Mouse (Mus musculus): Measurements from ENCODE around the gene Exosc9. TPM values are rescaled to one million over a fixed set of nuclear protein-coding genes. Genes with fewer than 3 reads are reported as not detected.
A peak's percentile ranks its signal among the peaks of the same experiment; 100 is the strongest.

Gene Exosc9
- polyA plus RNA-seq (2015; fragmentation: Nextera tagmentation; extraction: Ambion mirVana), result 86.9 and 95.8 TPM in 2 replicates

DNA sequence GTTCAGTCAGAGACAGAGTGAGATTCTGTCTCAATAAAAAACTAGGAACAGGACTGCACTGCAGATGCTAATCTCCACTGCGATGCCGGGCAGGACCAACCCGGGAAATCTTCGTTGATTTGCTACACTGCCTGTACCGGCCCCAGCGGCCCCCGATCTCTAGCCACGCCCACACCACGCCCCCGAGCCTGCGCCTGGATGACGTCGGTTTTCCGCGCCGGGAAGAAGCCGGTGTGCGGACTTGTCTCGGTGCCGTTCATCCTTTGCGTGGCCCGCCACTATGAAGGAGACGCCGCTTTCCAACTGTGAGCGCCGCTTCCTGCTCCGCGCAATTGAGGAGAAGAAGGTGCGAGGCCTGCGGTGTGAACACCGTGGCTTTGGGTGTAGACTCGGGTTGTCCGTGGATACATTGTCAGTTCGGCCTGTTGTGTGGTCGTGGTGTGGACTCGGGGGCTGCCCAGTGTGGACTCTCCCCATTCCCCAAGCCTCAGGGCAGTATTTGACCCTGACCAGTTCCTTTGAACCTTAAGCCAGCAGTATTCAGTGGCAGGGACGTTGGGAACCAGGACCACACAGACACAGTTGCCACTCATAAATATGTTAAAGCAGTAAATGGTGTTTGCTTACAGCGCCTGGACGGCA is at the start of gene Exosc9:
Gene Exosc9, plus strand, starts transcription at position 201 of the 642 bp plus-strand sequence.
- H3K9ac ChIP-seq, result peak within 1 kb of the TSS; percentile 84
- no peaks in the 10 kb centered on the region for H3K27me3 ChIP-seq
- H3K27ac ChIP-seq, result peak within 1 kb of the TSS; percentile 75
- peak within 1 kb of the TSS; percentile 85 for H3K4me2 ChIP-seq
- under 1% methylated on average over 39 of the region's 39 CpGs for WGBS
- peak within 1 kb of the TSS; percentile 87 for H3K4me3 ChIP-seq
- peaks cover 36% of the 10 kb centered on the region for H3K36me3 ChIP-seq (ENCODE audit: poor library complexity, severe bottlenecking)
- peaks cover 20% of the 10 kb centered on the region for H3K4me1 ChIP-seq
- no peaks in the 10 kb centered on the region for H3K9me3 ChIP-seq (replicated peaks)
- peak; percentile 98 for ATAC-seq

DNA sequence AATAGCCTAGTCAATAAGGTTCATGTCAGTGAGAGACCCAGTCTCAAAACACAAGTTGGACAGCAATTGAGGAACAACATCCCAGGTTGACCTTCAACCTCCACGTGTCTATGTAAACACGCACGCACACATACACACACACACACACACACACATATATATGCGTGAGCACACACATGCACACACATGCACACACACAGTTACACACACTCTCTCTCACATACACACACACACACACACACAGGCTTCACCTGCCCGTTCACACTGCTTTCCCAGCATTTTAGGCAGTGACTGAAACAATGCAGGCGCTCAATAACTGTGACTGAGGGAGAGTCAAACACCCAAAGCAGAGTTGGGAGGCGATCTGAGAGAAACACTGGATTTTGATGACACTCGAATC is 47.1 kb upstream of the Exosc9 start:
- Histone ChIP-seq H3K4me2 (no peak overlapping the region), H3K9me3 (replicated peaks) (no peaks in the 10 kb centered on the region), H3K27ac (no peak overlapping the region), H3K4me3 (no peak overlapping the region), H3K4me1 (peaks cover 10% of the 10 kb centered on the region), H3K9ac (no peak overlapping the region), H3K36me3 (ENCODE audit: poor library complexity, severe bottlenecking) (no peaks in the 10 kb centered on the region), H3K27me3 (no peaks in the 10 kb centered on the region)
- WGBS, result 76% methylated on average over 8 of the region's 8 CpGs
- ATAC-seq, result no peak

DNA sequence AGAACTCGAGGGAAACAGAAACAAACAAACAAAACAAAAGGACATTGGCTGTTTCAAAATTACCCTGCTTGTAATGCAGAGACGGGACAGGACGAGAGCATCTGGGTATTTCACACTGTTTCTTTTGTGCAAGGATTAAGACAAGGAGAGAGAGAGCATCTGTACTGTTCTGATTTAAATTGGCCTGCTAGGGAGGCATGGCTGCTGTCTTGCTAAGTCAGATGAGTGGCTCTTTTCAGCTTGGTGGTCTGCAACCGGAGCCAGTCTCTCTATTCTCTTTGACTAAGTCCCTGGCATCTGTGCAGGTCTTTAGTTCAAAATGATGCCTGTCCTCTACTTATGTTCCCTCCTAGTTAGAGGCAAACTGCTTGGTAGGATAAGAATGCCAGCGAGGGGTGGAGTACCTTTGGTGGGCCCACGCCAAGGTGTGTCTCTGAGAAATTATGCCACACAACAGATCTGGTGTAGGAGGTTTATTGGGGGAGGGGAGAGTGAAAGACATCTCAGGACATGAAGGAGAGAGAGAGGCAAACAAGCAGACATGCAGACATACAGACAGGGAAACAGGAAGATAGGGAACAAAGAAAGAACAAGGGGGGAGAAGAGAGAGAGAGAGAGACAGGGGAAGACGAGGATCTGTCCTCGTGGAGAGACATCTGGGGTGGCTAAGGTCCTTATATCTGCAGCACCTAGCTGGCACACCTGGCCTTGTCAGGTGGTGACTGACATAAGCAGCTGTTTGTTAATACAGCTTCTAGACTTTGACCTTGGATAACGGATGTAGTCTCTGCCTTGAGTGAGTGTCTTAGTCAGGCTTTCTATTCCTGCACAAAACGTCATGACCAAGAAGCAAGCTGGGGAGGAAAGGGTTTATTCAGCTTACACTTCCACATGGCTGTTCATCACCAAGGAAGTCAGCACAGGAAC is 46.3 kb upstream of the Exosc9 start:
- no peaks in the 10 kb centered on the region for H3K9me3 ChIP-seq (replicated peaks)
- H3K4me1 ChIP-seq, result peaks cover 10% of the 10 kb centered on the region
- no peaks in the 10 kb centered on the region for H3K36me3 ChIP-seq (ENCODE audit: poor library complexity, severe bottlenecking)
- H3K9ac ChIP-seq, result no peak overlapping the region
- no peak overlapping the region for H3K27ac ChIP-seq
- no peak overlapping the region for H3K4me3 ChIP-seq
- H3K27me3 ChIP-seq, result no peaks in the 10 kb centered on the region
- no peak overlapping the region for H3K4me2 ChIP-seq
- 45% methylated on average over 10 of the region's 10 CpGs for WGBS
- ATAC-seq, result peak; percentile 68; the same call in 1 of the 2 replicates

DNA sequence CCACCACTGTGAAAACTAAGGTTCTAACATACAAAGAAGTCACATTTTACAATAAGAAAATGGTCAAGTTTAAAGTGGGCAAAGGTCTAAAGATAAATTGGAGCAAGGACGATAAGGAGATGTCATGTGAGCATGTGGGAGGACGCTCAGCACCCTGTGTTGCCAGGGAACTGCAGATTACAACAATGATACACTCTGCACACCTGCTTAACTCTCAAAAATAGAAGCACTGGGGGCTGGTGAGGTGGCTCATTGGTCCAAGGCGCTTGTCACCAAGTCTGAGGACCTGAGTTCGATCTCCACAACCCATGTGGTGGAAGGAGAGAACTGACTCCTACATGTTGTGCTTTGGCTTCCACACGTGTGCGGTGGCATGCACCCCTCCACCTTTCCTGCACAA is 40.9 kb upstream of the Exosc9 start:
- WGBS, result 85% methylated on average over 6 of the region's 6 CpGs
- H3K9ac ChIP-seq, result no peak overlapping the region
- no peaks in the 10 kb centered on the region for H3K36me3 ChIP-seq (ENCODE audit: poor library complexity, severe bottlenecking)
- no peak overlapping the region for H3K4me3 ChIP-seq
- ATAC-seq, result no peak
- no peak overlapping the region for H3K27ac ChIP-seq
- no peak overlapping the region for H3K4me2 ChIP-seq
- no peaks in the 10 kb centered on the region for H3K27me3 ChIP-seq
- no peaks in the 10 kb centered on the region for H3K4me1 ChIP-seq
- H3K9me3 ChIP-seq (replicated peaks), result no peaks in the 10 kb centered on the region

DNA sequence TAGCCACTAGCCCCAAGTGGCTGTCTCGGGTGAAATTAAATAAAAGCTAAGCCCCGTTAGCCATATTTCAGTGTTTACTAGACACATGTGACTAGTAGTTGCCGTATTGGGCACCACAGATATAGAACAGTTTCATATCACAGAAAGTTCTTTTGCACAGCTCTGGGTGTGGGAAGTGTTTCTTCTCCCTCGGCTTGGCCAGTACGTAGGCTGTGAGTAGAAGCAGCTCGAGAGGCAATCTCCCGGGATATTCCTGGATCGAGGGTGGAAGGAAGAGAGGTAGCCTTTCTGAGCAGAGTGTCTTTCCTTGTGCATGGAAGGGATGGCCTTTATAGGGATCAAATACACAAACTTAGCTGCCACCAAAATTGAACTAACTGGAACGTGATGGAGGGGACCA is 36.2 kb upstream of the Exosc9 start:
- WGBS, result 88% methylated on average over 9 of the region's 9 CpGs
- Histone ChIP-seq H3K4me3 (no peak overlapping the region), H3K4me1 (peaks cover 4% of the 10 kb centered on the region), H3K36me3 (ENCODE audit: poor library complexity, severe bottlenecking) (no peaks in the 10 kb centered on the region), H3K27me3 (peaks cover 13% of the 10 kb centered on the region), H3K27ac (no peak overlapping the region), H3K9me3 (replicated peaks) (no peaks in the 10 kb centered on the region), H3K4me2 (no peak overlapping the region), H3K9ac (no peak overlapping the region)
- no peak for ATAC-seq

DNA sequence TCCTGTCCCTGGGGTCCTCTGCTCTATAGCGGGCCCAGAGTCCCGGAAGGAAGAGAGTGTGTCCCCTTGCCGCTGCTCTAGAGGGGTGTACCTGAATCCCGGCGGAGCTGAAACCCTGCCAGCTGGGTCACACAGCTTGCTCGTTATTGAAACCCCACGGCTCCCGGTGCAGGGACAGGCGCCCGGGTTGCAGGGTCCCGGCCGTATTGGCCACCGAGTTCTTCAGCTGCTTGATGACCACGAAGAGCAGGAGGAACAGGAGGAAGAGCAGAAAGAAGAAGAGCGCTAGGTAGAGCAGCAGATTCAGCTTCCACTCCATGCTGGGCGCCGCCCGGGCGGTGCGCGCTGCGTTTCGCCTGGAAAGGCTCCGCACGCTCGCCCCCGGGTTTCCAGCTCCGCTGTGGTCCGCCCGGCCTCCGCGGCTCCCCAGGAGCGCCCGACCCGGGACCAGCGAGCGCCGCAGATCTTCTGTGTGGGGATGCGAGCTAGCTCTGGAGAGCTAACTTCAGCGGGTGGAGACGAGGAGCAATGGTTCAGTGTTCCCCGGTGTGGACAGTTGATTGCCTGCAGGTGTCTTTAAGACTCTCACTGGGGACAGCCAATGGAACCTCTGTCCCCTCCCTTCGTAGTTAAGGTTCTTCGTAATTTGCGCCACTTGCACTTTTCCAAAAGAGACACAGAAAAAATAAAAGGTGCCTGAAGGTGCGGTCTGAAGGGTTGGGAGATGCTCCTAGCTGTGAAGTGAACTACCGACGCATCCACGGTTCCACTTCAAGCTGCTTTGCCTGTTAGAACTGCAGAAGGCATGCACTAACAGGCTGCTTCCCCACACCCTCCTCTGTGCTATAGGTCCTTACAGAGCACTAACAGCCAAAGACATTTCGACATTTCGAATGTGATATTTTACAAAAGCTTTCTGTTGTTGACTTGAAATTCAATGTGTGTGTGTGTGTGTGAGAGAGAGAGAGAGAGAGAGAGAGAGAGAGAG is 31.0 kb upstream of the Exosc9 start, which contains the start of gene Gm11549:
Gene Gm11549, minus strand, starts transcription at position 741 of the 988 bp plus-strand sequence.
- H3K4me2 ChIP-seq, result peak within 1 kb of the TSS; percentile 96
- peak within 1 kb of the TSS; percentile 56 for H3K4me3 ChIP-seq
- H3K4me1 ChIP-seq, result peaks cover 14% of the 10 kb centered on the region
- H3K9me3 ChIP-seq (replicated peaks), result no peaks in the 10 kb centered on the region
- peak within 1 kb of the TSS; percentile 70 for H3K9ac ChIP-seq
- peak; percentile 67 for ATAC-seq
- WGBS, result under 1% methylated on average over 51 of the region's 51 CpGs
- H3K27me3 ChIP-seq, result peaks cover 31% of the 10 kb centered on the region
- H3K36me3 ChIP-seq (ENCODE audit: poor library complexity, severe bottlenecking), result no peaks in the 10 kb centered on the region
- H3K27ac ChIP-seq, result no peak within 1 kb of the TSS

DNA sequence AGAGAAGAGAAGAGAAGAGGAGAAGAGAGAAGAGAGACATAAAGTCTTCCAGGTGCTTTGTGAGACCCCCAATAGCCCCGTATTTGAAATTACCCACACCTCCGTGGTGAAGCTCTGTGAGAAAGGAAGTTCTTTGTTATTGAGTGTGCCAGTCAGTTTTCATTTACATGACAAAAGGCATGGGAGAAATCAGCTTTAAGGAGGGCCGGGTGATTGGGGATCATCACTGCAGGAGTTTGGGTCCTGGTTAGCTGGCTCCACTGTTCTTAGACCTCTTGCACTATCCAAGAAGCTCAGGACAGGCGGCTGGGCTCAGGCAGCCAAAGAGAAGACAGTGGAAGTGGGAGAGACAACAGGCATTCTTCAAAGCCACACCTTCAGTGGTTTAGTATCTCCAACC is 30.3 kb upstream of the Exosc9 start:
- ATAC-seq, result no peak
- H3K27me3 ChIP-seq, result peaks cover 31% of the 10 kb centered on the region
- H3K9ac ChIP-seq, result no peak overlapping the region
- H3K36me3 ChIP-seq (ENCODE audit: poor library complexity, severe bottlenecking), result no peaks in the 10 kb centered on the region
- H3K4me2 ChIP-seq, result peak overlapping the region; percentile 96
- H3K9me3 ChIP-seq (replicated peaks), result no peaks in the 10 kb centered on the region
- 2% methylated on average over 4 of the region's 4 CpGs for WGBS
- H3K4me3 ChIP-seq, result no peak overlapping the region
- H3K4me1 ChIP-seq, result peaks cover 14% of the 10 kb centered on the region
- H3K27ac ChIP-seq, result no peak overlapping the region

DNA sequence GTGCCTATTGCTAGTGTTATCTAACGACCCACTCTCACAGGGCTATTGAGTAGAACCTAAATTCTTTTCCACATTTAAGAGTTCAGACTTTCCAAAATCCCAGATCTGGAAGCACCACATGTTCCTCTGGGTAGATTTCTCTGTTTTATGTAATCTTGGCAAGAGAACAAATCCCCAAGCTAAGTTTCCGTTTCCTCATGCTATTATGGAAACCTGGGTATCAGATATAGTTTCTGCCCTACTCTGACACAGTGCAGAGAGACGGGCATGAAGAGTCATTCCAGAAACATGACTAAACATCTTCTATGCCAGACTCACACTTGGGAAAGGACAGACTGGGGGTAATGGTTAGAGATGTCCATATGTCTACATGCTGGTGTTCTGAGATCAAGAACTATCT is 27.9 kb upstream of the Exosc9 start:
- H3K4me1 ChIP-seq, result peaks cover 14% of the 10 kb centered on the region
- peaks cover 31% of the 10 kb centered on the region for H3K27me3 ChIP-seq
- H3K4me2 ChIP-seq, result no peak overlapping the region
- H3K36me3 ChIP-seq (ENCODE audit: poor library complexity, severe bottlenecking), result no peaks in the 10 kb centered on the region
- no peak overlapping the region for H3K9ac ChIP-seq
- H3K27ac ChIP-seq, result no peak overlapping the region
- 88% methylated on average over 3 of the region's 3 CpGs for WGBS
- no peak overlapping the region for H3K4me3 ChIP-seq
- H3K9me3 ChIP-seq (replicated peaks), result no peaks in the 10 kb centered on the region
- no peak for ATAC-seq

DNA sequence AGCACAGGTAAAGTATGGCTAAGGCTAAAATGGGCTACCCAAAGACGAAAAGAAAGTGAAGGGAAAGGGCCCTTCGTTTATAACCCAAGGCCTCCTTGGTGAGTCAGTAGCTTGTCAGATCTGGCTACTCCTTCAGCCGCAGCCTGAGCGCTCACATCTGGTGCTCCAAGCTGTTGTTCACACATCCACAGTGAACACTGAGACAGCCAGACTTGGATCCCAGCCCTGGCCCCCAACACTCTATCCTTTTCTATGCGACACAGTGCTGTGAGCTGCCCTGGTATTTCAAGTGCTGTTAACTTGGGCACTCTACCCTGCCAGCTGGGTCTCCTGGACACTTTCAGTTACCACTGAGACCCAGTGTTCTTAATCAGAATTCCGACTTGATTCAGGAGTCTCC is 22.1 kb upstream of the Exosc9 start:
- ATAC-seq, result peak; percentile 78
- H3K4me2 ChIP-seq, result no peak overlapping the region
- H3K27ac ChIP-seq, result no peak overlapping the region

DNA sequence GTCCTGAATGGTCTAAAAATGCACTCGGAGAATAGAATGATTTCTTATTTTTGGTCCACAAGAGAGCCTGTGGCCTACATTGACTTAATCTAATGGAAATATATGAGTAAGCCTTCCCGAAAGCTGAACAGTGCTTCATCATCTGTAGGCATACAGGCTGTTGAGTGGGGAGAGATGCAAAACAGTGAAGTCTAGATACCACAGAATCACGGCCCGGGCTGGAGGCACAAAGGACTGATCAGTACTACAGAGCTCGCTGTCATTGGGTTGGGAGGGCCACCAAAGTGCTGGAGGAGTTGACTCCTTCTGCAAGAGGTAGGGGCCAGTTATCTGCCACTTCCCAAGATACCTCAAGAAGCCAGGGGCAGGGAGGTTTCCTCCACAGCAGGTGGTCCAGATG is 21.6 kb upstream of the Exosc9 start:
- Histone ChIP-seq H3K4me3 (no peak overlapping the region), H3K36me3 (ENCODE audit: poor library complexity, severe bottlenecking) (no peaks in the 10 kb centered on the region), H3K4me2 (no peak overlapping the region), H3K4me1 (peaks cover 21% of the 10 kb centered on the region), H3K27ac (no peak overlapping the region), H3K9me3 (replicated peaks) (no peaks in the 10 kb centered on the region), H3K27me3 (no peaks in the 10 kb centered on the region; the same call in 1 of the 2 replicates), H3K9ac (no peak overlapping the region)
- WGBS, result 79% methylated on average over 5 of the region's 5 CpGs
- no peak; the same call in 1 of the 2 replicates for ATAC-seq

More for the DNA sequence above, 22.1 kb upstream of the Exosc9 start:
- no peaks in the 10 kb centered on the region for H3K36me3 ChIP-seq (ENCODE audit: poor library complexity, severe bottlenecking)
- 88% methylated on average over 6 of the region's 6 CpGs for WGBS
- peaks cover 21% of the 10 kb centered on the region for H3K4me1 ChIP-seq
- H3K9ac ChIP-seq, result no peak overlapping the region
- no peaks in the 10 kb centered on the region; the same call in 1 of the 2 replicates for H3K27me3 ChIP-seq
- H3K4me3 ChIP-seq, result no peak overlapping the region
- no peaks in the 10 kb centered on the region for H3K9me3 ChIP-seq (replicated peaks)

DNA sequence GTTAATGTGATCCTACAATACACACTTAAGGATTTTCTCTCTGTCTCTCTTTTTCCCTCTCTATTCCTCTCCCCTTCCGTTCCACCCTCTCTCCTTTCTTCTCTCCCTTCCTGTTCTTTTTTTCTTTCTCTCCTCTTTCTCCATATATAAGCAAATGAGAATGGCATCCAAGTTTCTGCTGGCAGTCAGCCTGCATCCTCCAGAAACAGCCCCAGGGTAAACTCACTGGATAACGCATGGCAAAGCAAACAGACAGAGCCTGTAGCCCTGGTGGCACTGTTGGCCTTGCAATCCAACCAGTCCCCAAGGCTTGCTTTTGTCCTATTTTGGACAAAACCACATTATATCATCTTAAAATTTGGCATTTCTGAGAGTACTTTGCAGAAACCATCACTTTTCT is 21.2 kb upstream of the Exosc9 start:
- no peak for ATAC-seq
- H3K4me1 ChIP-seq, result peaks cover 21% of the 10 kb centered on the region
- H3K36me3 ChIP-seq (ENCODE audit: poor library complexity, severe bottlenecking), result no peaks in the 10 kb centered on the region
- H3K27me3 ChIP-seq, result no peaks in the 10 kb centered on the region; the same call in 1 of the 2 replicates
- no peak overlapping the region for H3K4me3 ChIP-seq
- H3K9me3 ChIP-seq (replicated peaks), result no peaks in the 10 kb centered on the region
- no peak overlapping the region for H3K9ac ChIP-seq
- WGBS, result 52% methylated on average over 2 of the region's 2 CpGs
- no peak overlapping the region for H3K4me2 ChIP-seq
- H3K27ac ChIP-seq, result no peak overlapping the region
